Mouse (Mus musculus): Measurements from ENCODE around the gene Mettl7a2. TPM values are rescaled to one million over a fixed set of nuclear protein-coding genes. Genes with fewer than 3 reads are reported as not detected.
"Not testable (repeated sequence)": the region's sequence is repeated elsewhere in the genome, so short reads cannot be mapped to it uniquely, and the experiment has no call there.

Gene Mettl7a2
- polyA plus RNA-seq, 1 experiment from 2014 or later: not detected

- WGBS (ENCODE audit: insufficient replicate concordance): 52% methylated on average over 14 of the region's 14 CpGs
- Histone ChIP-seq H3K27ac (peak overlapping the region; percentile 38), H3K36me3 (no peaks in the 10 kb centered on the region), H3K9me3 (replicated peaks) (no peaks in the 10 kb centered on the region), H3K9ac (no peak overlapping the region), H3K4me1 (0 out of 2 replicates have a peak, but pooled peaks cover 6% of the 10 kb centered on the region), H3K4me3 (no peak overlapping the region), H3K27me3 (replicated peaks) (peaks cover 4% of the 10 kb centered on the region; the same call in 1 of the 2 replicates), H3K4me2 (no peak overlapping the region)
- ATAC-seq: 0 out of 2 replicates have a peak, but pooled peaks have one; percentile 13
These were observed 6.2 kb upstream of the Mettl7a2 start for GRCm38 (mm10) chr15:100346761-100347160.

GRCm38 (mm10) chr15:100349496-100349895 lies 3.5 kb upstream of the Mettl7a2 start:
- Histone ChIP-seq H3K9me3 (replicated peaks) (no peaks in the 10 kb centered on the region), H3K4me3 (no peak overlapping the region), H3K27me3 (replicated peaks) (peaks cover 4% of the 10 kb centered on the region), H3K4me2 (no peak overlapping the region), H3K4me1 (0 out of 2 replicates have a peak, but pooled peaks cover 6% of the 10 kb centered on the region), H3K36me3 (no peaks in the 10 kb centered on the region), H3K9ac (no peak overlapping the region), H3K27ac (no peak overlapping the region)
- WGBS (ENCODE audit: insufficient replicate concordance): 46% methylated on average over 2 of the region's 2 CpGs
- no peak for ATAC-seq

GRCm38 (mm10) chr15:100351501-100352060 lies 1.4 kb upstream of the Mettl7a2 start:
- WGBS (ENCODE audit: insufficient replicate concordance): 55% methylated on average over 6 of the region's 6 CpGs
- ATAC-seq: no peak
- peaks cover 4% of the 10 kb centered on the region for H3K27me3 ChIP-seq (replicated peaks)

GRCm38 (mm10) chr15:100353399-100353798 lies 399 bp downstream of the Mettl7a2 start:
- WGBS (ENCODE audit: insufficient replicate concordance): 76% methylated on average over 21 of the region's 22 CpGs
- not testable (repeated sequence) for ATAC-seq; H3K27ac ChIP-seq; H3K36me3 ChIP-seq; H3K4me1 ChIP-seq; H3K4me2 ChIP-seq; H3K9ac ChIP-seq; H3K9me3 ChIP-seq (replicated peaks); H3K4me3 ChIP-seq
- peaks cover 11% of the 10 kb centered on the region for H3K27me3 ChIP-seq (replicated peaks)

More at GRCm38 (mm10) chr15:100351501-100352060, 1.4 kb upstream of the Mettl7a2 start:
- Histone ChIP-seq H3K4me2 (no peak overlapping the region), H3K36me3 (no peaks in the 10 kb centered on the region), H3K9ac (no peak overlapping the region), H3K4me3 (no peak overlapping the region), H3K9me3 (replicated peaks) (no peaks in the 10 kb centered on the region), H3K27ac (no peak overlapping the region), H3K4me1 (no peaks in the 10 kb centered on the region)

- Histone ChIP-seq H3K4me1 (no peaks in the 10 kb centered on the region), H3K36me3 (no peaks in the 10 kb centered on the region), H3K27ac (no peak overlapping the region), H3K9me3 (replicated peaks) (no peaks in the 10 kb centered on the region), H3K9ac (no peak overlapping the region), H3K4me2 (no peak overlapping the region), H3K4me3 (no peak overlapping the region), H3K27me3 (replicated peaks) (peaks cover 15% of the 10 kb centered on the region)
- 67% methylated on average over 5 of the region's 5 CpGs for WGBS (ENCODE audit: insufficient replicate concordance)
- ATAC-seq: no peak
These were observed 2.9 kb downstream of the Mettl7a2 start for GRCm38 (mm10) chr15:100355876-100356275.

- Histone ChIP-seq H3K4me2 (no peak within 1 kb of the TSS), H3K9ac (no peak within 1 kb of the TSS), H3K27me3 (replicated peaks) (peaks cover 4% of the 10 kb centered on the region; the same call in 1 of the 2 replicates), H3K27ac (no peak within 1 kb of the TSS), H3K36me3 (no peaks in the 10 kb centered on the region), H3K9me3 (replicated peaks) (no peaks in the 10 kb centered on the region), H3K4me1 (no peaks in the 10 kb centered on the region), H3K4me3 (no peak within 1 kb of the TSS)
- ATAC-seq: no peak
- WGBS (ENCODE audit: insufficient replicate concordance): 57% methylated on average over 7 of the region's 7 CpGs
These were observed 11.2 kb downstream of the Mettl7a2 start, which contains the start of gene Higd1c for GRCm38 (mm10) chr15:100364242-100364641. Gene Higd1c, plus strand, starts transcription at chr15:100364542.

GRCm38 (mm10) chr15:100365967-100366366 lies 13.0 kb downstream of the Mettl7a2 start:
- WGBS (ENCODE audit: insufficient replicate concordance): 67% methylated on average over 9 of the region's 9 CpGs
- not testable (repeated sequence) for H3K27ac ChIP-seq, H3K4me3 ChIP-seq

GRCm38 (mm10) chr15:100367119-100367518 lies 14.1 kb downstream of the Mettl7a2 start:
- no peak overlapping the region for H3K9ac ChIP-seq
- no peak overlapping the region for H3K27ac ChIP-seq
- 69% methylated on average over 7 of the region's 7 CpGs for WGBS (ENCODE audit: insufficient replicate concordance)
- no peaks in the 10 kb centered on the region; the same call in 1 of the 2 replicates for H3K27me3 ChIP-seq (replicated peaks)
- no peaks in the 10 kb centered on the region for H3K36me3 ChIP-seq
- H3K4me3 ChIP-seq: no peak overlapping the region
- H3K4me2 ChIP-seq: no peak overlapping the region
- no peaks in the 10 kb centered on the region for H3K4me1 ChIP-seq
- H3K9me3 ChIP-seq (replicated peaks): no peaks in the 10 kb centered on the region
- ATAC-seq: no peak

More at GRCm38 (mm10) chr15:100365967-100366366, 13.0 kb downstream of the Mettl7a2 start:
- H3K36me3 ChIP-seq; H3K9ac ChIP-seq; H3K4me2 ChIP-seq; H3K4me1 ChIP-seq; H3K27me3 ChIP-seq (replicated peaks); ATAC-seq; H3K9me3 ChIP-seq (replicated peaks): not testable (repeated sequence)

GRCm38 (mm10) chr15:100375066-100375465 lies 22.1 kb downstream of the Mettl7a2 start:
- 25% methylated on average over 5 of the region's 5 CpGs for WGBS (ENCODE audit: insufficient replicate concordance)

GRCm38 (mm10) chr15:100377847-100378505 lies 25.0 kb downstream of the Mettl7a2 start:
- H3K9ac ChIP-seq; H3K4me1 ChIP-seq; H3K27ac ChIP-seq; H3K9me3 ChIP-seq (replicated peaks); H3K4me3 ChIP-seq; H3K4me2 ChIP-seq; H3K36me3 ChIP-seq: not testable (repeated sequence)
- H3K27me3 ChIP-seq (replicated peaks): peaks cover 15% of the 10 kb centered on the region; the same call in 1 of the 2 replicates
- ATAC-seq: 0 out of 2 replicates have a peak, but pooled peaks have one; percentile 18
- 13% methylated on average over 4 of the region's 9 CpGs for WGBS (ENCODE audit: insufficient replicate concordance)

More at GRCm38 (mm10) chr15:100375066-100375465, 22.1 kb downstream of the Mettl7a2 start:
- Histone ChIP-seq H3K9ac (no peak overlapping the region), H3K4me2 (no peak overlapping the region), H3K9me3 (replicated peaks) (no peaks in the 10 kb centered on the region), H3K36me3 (no peaks in the 10 kb centered on the region), H3K4me1 (no peaks in the 10 kb centered on the region; the same call in 1 of the 2 replicates), H3K27me3 (replicated peaks) (no peaks in the 10 kb centered on the region), H3K4me3 (no peak overlapping the region), H3K27ac (no peak overlapping the region)
- no peak for ATAC-seq

GRCm38 (mm10) chr15:100379658-100380057 lies 26.7 kb downstream of the Mettl7a2 start:
- Histone ChIP-seq H3K9ac (no peak overlapping the region), H3K4me3 (no peak overlapping the region), H3K4me1 (no peaks in the 10 kb centered on the region; the same call in 1 of the 2 replicates), H3K27me3 (replicated peaks) (peaks cover 16% of the 10 kb centered on the region; the same call in 1 of the 2 replicates), H3K9me3 (replicated peaks) (no peaks in the 10 kb centered on the region), H3K4me2 (no peak overlapping the region), H3K36me3 (no peaks in the 10 kb centered on the region), H3K27ac (no peak overlapping the region)
- 67% methylated on average over 8 of the region's 8 CpGs for WGBS (ENCODE audit: insufficient replicate concordance)
- ATAC-seq: no peak

- WGBS (ENCODE audit: insufficient replicate concordance): 55% methylated on average over 2 of the region's 2 CpGs
- Histone ChIP-seq H3K9ac (no peak overlapping the region), H3K27ac (no peak overlapping the region), H3K4me2 (no peak overlapping the region), H3K4me3 (no peak overlapping the region), H3K4me1 (no peaks in the 10 kb centered on the region; the same call in 1 of the 2 replicates), H3K36me3 (no peaks in the 10 kb centered on the region), H3K27me3 (replicated peaks) (peaks cover 16% of the 10 kb centered on the region; the same call in 1 of the 2 replicates), H3K9me3 (replicated peaks) (no peaks in the 10 kb centered on the region)
- no peak for ATAC-seq
These were observed 27.1 kb downstream of the Mettl7a2 start for GRCm38 (mm10) chr15:100380104-100380503.
